Mouse (Mus musculus): Measurements from ENCODE around the gene Gss. TPM values are rescaled to one million over a fixed set of nuclear protein-coding genes. Genes with fewer than 3 reads are reported as not detected.
"Not testable (repeated sequence)": the region's sequence is repeated elsewhere in the genome, so short reads cannot be mapped to it uniquely, and the experiment has no call there.

Gss gene
- polyA plus RNA-seq, 1 experiment from 2014 or later = 73.4 TPM

DNA sequence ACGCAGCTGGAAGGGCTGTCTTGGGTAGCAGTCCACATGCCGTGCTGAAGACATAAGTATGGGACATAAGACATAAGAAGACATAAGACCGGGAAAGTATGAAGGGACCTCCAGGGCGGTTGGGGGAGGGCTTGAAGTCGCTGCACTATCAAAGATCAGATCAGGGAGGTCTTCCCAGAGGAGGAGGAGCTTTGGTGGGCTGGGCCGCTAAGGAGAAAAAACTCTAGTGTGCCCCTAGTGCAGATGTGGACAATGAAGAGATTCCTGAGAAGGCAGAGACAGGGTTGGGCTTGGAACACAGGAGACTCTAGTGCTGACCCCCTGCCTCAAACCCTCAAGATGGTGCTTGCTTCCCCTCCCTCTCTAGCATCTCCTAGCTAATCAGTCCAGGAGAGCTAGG, 24.4 kb upstream of the Gss start:
- H3K36me3 ChIP-seq (replicated peaks) = no peaks in the 10 kb centered on the region; the same call in 1 of the 2 replicates
- no peaks in the 10 kb centered on the region for H3K9me3 ChIP-seq (replicated peaks)
- 0 out of 2 replicates have a peak overlapping the region, but pooled peaks have one; percentile 11 for H3K9ac ChIP-seq
- peak overlapping the region; percentile 60 for H3K27ac ChIP-seq (replicated peaks)
- H3K27me3 ChIP-seq = peaks cover 13% of the 10 kb centered on the region; the same call in 1 of the 2 replicates
- 18% methylated on average over 6 of the region's 6 CpGs for WGBS (ENCODE audit: insufficient replicate concordance)
- no peak overlapping the region for H3K4me3 ChIP-seq (replicated peaks)
- peaks cover 87% of the 10 kb centered on the region for H3K4me1 ChIP-seq (replicated peaks)
- no peak for ATAC-seq (ENCODE audit: insufficient read depth)
- H3K4me2 ChIP-seq = peak overlapping the region; percentile 39

DNA sequence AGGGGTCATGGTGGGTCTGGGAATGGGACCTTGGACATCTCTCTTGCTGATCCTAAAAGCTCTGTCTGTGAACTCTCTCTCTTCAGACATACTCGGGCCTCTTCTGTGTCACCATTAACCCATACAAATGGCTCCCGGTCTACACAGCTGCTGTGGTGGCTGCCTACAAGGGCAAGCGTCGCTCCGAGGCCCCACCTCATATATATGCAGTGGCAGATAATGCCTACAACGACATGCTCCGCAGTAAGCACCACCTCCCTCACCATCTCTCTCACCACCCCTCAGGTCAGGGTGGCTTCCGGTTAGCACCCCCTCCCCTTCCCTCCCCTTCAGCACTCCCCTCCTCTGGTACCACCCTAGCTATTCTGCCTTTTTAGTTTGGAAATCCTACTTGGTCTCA, 21.3 kb upstream of the Gss start:
- 25% methylated on average over 8 of the region's 8 CpGs for WGBS (ENCODE audit: insufficient replicate concordance)
- no peaks in the 10 kb centered on the region for H3K9me3 ChIP-seq (replicated peaks)
- peaks cover 83% of the 10 kb centered on the region for H3K4me1 ChIP-seq (replicated peaks)
- no peaks in the 10 kb centered on the region; the same call in 1 of the 2 replicates for H3K36me3 ChIP-seq (replicated peaks)
- peak overlapping the region; percentile 90 for H3K27ac ChIP-seq (replicated peaks)
- ATAC-seq (ENCODE audit: insufficient read depth) = peak; percentile 81
- H3K4me3 ChIP-seq (replicated peaks) = peak overlapping the region; percentile 63
- H3K9ac ChIP-seq = peak overlapping the region; percentile 61
- H3K4me2 ChIP-seq = peak overlapping the region; percentile 84
- H3K27me3 ChIP-seq = 0 out of 2 replicates have a peak, but pooled peaks cover 4% of the 10 kb centered on the region

DNA sequence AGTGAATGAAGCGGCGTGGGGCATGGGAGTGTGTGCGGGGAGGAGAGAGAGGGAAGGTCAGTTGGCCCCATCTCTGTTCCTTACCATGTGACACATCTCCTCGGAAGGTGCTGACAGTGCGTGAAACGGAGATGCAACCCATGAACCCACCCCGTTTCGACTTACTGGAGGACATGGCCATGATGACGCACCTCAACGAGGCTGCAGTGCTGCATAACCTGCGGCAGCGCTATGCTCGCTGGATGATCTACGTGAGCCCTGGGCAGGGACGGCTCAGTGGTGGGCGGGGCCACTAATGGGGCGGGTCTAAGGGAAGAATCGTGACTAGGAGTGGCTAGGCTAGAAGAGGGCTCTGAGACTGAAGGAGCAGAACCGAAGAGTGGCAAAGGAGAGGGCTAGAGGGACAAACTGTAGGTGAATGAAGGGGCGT, 20.7 kb upstream of the Gss start:
- Histone ChIP-seq H3K4me2 (peak overlapping the region; percentile 84), H3K9me3 (replicated peaks) (no peaks in the 10 kb centered on the region), H3K27ac (replicated peaks) (peak overlapping the region; percentile 90), H3K27me3 (0 out of 2 replicates have a peak, but pooled peaks cover 4% of the 10 kb centered on the region), H3K9ac (peak overlapping the region; percentile 73), H3K4me3 (replicated peaks) (peak overlapping the region; percentile 63), H3K36me3 (replicated peaks) (no peaks in the 10 kb centered on the region; the same call in 1 of the 2 replicates), H3K4me1 (replicated peaks) (peaks cover 78% of the 10 kb centered on the region)
- 2% methylated on average over 20 of the region's 20 CpGs for WGBS (ENCODE audit: insufficient replicate concordance)
- peak; percentile 99 for ATAC-seq (ENCODE audit: insufficient read depth)

DNA sequence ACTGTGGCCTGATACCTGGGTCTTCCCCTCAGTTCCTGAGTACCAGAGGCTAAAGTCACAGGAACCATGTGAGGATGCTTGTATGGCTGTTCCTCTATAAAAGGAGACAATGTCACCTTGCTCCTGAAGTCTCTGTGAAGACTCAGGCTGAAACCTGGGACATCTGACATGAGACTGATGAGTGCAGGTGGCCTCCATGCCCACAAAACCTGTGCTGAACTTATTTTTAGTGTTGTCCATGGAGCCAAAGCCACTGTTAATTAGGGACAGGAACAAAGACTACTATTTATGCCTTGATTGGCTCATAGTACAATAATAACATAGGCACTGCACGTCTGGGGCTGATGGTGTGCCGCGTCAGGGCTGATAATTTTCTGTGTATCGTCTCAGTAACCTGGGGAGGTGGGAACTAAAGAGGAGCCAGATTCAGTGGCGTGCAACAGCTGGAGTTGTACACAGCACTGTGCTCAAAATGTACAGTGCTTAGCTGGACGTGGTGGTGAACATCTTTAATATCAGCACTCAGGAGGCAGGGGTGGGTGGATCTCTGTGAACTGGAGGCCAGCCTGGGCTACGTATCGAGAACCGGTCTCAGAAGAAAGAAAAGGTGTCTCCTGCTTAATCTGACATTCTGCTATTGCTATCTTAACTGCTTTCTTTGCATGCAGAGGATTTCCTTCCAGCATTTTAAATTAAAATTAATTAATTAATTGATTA, 19.4 kb upstream of the Gss start:
- H3K27me3 ChIP-seq = no peaks in the 10 kb centered on the region
- H3K9me3 ChIP-seq (replicated peaks) = no peaks in the 10 kb centered on the region
- H3K9ac ChIP-seq = peak overlapping the region; percentile 73
- H3K4me3 ChIP-seq (replicated peaks) = no peak overlapping the region
- H3K36me3 ChIP-seq (replicated peaks) = no peaks in the 10 kb centered on the region
- H3K4me2 ChIP-seq = peak overlapping the region; percentile 84
- H3K27ac ChIP-seq (replicated peaks) = peak overlapping the region; percentile 90
- peaks cover 79% of the 10 kb centered on the region for H3K4me1 ChIP-seq (replicated peaks)
- WGBS (ENCODE audit: insufficient replicate concordance) = 69% methylated on average over 9 of the region's 9 CpGs
- ATAC-seq (ENCODE audit: insufficient read depth) = no peak

DNA sequence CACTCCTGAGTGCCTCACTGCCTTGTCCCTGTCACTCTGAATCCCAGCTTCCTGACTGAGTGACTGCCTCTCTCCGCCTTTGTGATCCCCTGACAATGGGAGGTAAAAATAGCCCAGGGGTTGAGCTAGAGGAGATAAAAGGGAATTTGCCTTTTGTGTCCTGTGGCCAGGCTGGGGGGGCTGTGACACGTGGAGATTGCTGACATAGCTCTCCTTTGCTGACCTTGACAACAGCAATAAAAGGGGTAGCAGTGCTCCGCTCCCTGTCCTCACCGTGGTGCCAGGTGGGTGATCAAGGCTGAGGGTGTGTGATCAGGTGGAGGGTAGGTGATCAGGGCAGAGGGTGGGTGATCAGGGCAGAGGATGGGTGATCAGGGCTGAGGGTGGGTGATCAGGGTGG, 18.4 kb upstream of the Gss start, which contains the start of gene Myh7b:
TSS of gene Myh7b (plus strand) at position 235 of the 400 bp plus-strand sequence.
- Histone ChIP-seq H3K9me3 (replicated peaks) (no peaks in the 10 kb centered on the region), H3K9ac (no peak within 1 kb of the TSS), H3K27me3 (no peaks in the 10 kb centered on the region), H3K36me3 (replicated peaks) (no peaks in the 10 kb centered on the region), H3K4me2 (peak within 1 kb of the TSS; percentile 84), H3K27ac (replicated peaks) (peak within 1 kb of the TSS; percentile 90), H3K4me3 (replicated peaks) (no peak within 1 kb of the TSS), H3K4me1 (replicated peaks) (peaks cover 80% of the 10 kb centered on the region)
- no peak for ATAC-seq (ENCODE audit: insufficient read depth)
- 49% methylated on average over 4 of the region's 4 CpGs for WGBS (ENCODE audit: insufficient replicate concordance)

DNA sequence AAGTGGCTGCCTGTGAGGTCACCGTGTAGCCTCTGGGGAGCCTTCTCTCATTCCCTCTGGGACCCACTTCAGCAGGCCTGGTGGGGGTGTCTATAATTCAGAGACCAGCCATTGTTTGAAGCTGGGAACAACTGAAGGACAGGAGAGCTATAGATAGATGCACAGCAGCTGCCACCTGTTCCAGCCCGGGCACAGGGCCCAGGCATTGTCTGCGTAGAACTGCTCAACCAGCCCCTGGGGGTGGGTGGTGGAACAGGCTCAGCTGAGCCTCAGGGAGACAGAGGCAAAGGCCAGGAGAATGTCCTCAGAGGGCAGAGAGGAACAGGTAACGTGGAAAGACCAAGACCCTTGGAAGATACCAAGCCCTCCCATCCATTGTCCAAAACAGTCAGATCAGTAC, 13.8 kb upstream of the Gss start:
- Histone ChIP-seq H3K9me3 (replicated peaks) (no peaks in the 10 kb centered on the region), H3K9ac (peak overlapping the region; percentile 32), H3K4me1 (replicated peaks) (peaks cover 73% of the 10 kb centered on the region), H3K27me3 (no peaks in the 10 kb centered on the region), H3K36me3 (replicated peaks) (no peaks in the 10 kb centered on the region), H3K4me3 (replicated peaks) (no peak overlapping the region), H3K27ac (replicated peaks) (peak overlapping the region; percentile 99), H3K4me2 (no peak overlapping the region)
- ATAC-seq (ENCODE audit: insufficient read depth) = no peak
- 75% methylated on average over 4 of the region's 4 CpGs for WGBS (ENCODE audit: insufficient replicate concordance)

DNA sequence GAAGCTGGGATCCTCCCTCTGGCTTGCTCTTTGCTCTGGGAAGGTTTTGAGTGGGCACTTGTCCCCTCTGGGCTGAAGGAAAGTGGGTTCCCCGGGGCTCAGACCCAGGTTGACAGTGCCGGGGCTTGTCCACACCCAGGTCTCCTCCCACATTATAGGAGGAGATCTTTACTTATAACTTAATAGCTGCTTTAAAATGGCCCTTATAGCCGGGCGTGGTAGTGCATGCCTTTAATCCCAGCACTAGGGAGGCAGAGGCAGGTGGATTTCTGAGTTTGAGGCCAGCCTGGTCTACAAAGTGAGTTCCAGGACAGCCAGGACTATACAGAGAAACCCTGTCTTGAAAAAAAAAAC, 12.6 kb upstream of the Gss start:
- Histone ChIP-seq H3K4me1 (replicated peaks) (peaks cover 64% of the 10 kb centered on the region), H3K27ac (replicated peaks) (peak overlapping the region; percentile 99), H3K4me3 (replicated peaks) (peak overlapping the region; percentile 48), H3K9ac (peak overlapping the region; percentile 62), H3K4me2 (peak overlapping the region; percentile 88)
- H3K36me3 ChIP-seq (replicated peaks); H3K27me3 ChIP-seq; H3K9me3 ChIP-seq (replicated peaks): not testable (repeated sequence)
- 21% methylated on average over 4 of the region's 4 CpGs for WGBS (ENCODE audit: insufficient replicate concordance)
- ATAC-seq (ENCODE audit: insufficient read depth) = peak; percentile 84

DNA sequence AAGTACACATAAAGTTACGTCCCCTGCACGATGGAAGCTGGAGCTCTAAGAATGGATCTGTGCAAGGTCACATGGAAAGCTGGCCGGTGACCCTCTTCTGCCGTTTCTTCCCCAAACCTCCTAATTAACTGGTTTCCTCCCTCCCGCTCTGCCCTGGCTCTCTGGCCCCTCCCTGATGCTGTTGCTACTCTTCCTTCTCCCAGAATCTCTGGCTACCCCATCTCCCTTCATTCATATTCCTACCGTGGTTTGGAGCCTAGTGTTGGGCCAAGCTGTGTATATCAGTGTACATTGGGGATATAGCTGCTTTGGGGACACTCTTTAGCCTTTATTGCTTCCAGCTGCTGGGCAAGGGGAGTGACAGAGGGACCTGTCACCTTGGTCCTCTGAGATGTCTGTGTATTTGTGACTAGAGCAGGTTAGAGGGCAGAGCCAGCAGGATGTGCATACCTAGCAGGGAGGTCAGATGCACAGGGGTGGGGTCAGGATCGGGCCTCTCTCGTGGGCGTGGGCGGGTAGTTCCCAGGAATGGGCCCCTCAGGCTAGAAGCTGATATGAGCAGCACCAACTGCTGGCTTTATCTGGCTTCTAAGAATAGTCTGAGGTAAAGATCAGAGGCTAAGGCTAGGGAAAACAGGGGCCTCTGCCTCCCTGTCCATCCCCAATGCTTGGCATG, 12.1 kb upstream of the Gss start:
- ATAC-seq (ENCODE audit: insufficient read depth) = peak; percentile 98
- peak overlapping the region; percentile 99 for H3K27ac ChIP-seq (replicated peaks)
- peak overlapping the region; percentile 88 for H3K4me2 ChIP-seq
- WGBS (ENCODE audit: insufficient replicate concordance) = 22% methylated on average over 10 of the region's 10 CpGs
- peaks cover 64% of the 10 kb centered on the region for H3K4me1 ChIP-seq (replicated peaks)
- H3K36me3 ChIP-seq (replicated peaks) = no peaks in the 10 kb centered on the region
- H3K9me3 ChIP-seq (replicated peaks) = no peaks in the 10 kb centered on the region
- peak overlapping the region; percentile 48 for H3K4me3 ChIP-seq (replicated peaks)
- no peaks in the 10 kb centered on the region for H3K27me3 ChIP-seq
- H3K9ac ChIP-seq = peak overlapping the region; percentile 62

DNA sequence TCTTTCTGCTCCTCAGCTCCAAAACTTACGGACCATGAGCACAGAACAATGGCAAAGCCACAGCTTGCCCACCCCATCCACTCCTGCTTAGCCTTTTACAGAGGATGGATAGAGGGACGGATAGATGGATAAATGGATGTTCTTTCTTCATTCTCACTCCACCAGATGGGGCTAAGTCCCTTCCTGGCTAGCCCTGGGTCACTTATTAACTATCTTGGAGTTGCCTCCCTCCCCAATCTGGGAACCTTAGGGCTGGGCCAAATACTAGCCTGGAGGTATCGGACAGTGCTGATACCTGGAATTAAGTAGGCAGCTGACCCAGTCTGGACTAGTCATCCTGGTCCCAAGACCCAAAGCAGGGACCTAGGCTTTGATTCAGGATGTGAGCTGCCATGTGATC, 11.1 kb upstream of the Gss start:
- peaks cover 64% of the 10 kb centered on the region for H3K4me1 ChIP-seq (replicated peaks)
- no peak overlapping the region for H3K4me3 ChIP-seq (replicated peaks)
- ATAC-seq (ENCODE audit: insufficient read depth) = no peak
- H3K36me3 ChIP-seq (replicated peaks) = no peaks in the 10 kb centered on the region
- peak overlapping the region; percentile 62; the same call in 1 of the 2 replicates for H3K9ac ChIP-seq
- peak overlapping the region; percentile 99 for H3K27ac ChIP-seq (replicated peaks)
- H3K4me2 ChIP-seq = peak overlapping the region; percentile 88
- no peaks in the 10 kb centered on the region for H3K9me3 ChIP-seq (replicated peaks)
- H3K27me3 ChIP-seq = no peaks in the 10 kb centered on the region
- WGBS (ENCODE audit: insufficient replicate concordance) = 70% methylated on average over 3 of the region's 3 CpGs

DNA sequence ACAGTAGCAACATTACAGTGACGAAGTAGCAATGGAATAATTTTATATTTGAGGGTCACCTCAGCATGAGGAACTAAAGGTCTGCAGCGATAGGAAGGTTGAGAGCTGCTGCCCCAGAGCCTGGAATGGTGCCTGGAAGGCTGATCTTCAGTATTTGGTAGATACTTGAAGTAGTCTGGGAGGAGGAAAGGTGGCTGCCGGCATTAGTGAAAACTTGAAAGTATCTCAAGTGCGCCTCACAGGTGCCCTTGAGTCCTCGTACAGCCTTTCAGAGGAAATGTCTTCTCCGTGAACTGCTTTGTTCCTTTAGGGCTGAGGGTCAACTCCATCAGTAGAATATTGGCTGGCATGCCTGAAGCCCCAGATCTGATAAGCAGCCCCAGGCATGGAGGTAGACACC, 2.9 kb upstream of the Gss start:
- no peak for ATAC-seq (ENCODE audit: insufficient read depth)
- no peak overlapping the region for H3K9ac ChIP-seq
- no peak overlapping the region for H3K4me2 ChIP-seq
- no peak overlapping the region for H3K4me3 ChIP-seq (replicated peaks)
- H3K27ac ChIP-seq (replicated peaks) = peak overlapping the region; percentile 69; the same call in 1 of the 2 replicates
- WGBS (ENCODE audit: insufficient replicate concordance) = 76% methylated on average over 6 of the region's 6 CpGs
- peaks cover 59% of the 10 kb centered on the region for H3K4me1 ChIP-seq (replicated peaks)
- H3K36me3 ChIP-seq (replicated peaks) = no peaks in the 10 kb centered on the region
- H3K27me3 ChIP-seq = no peaks in the 10 kb centered on the region
- H3K9me3 ChIP-seq (replicated peaks) = no peaks in the 10 kb centered on the region

DNA sequence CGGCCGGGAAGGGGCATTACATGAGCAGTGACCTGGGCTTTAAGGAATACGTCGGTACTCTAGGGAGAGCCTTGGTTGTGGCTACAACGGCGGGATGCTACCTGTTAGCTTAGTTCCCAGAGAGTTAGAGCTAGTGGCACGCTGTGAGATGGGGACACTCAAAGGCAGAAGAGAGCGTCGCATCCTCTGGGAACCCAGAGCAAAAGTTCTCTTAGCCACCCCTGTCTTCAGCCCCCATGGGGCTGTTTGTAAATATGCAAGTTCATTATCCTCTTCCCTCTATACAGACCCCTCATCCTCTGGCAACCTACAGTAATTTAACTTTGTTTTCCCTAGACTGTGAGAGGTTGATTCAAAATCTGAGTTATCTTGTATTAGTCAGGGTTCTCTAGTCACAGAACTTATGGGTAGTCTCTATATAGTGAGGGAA, 259 bp upstream of the Gss start:
- 1% methylated on average over 9 of the region's 9 CpGs for WGBS (ENCODE audit: insufficient replicate concordance)
- Histone ChIP-seq H3K27ac (replicated peaks) (peak overlapping the region; percentile 88), H3K9me3 (replicated peaks) (no peaks in the 10 kb centered on the region), H3K4me3 (replicated peaks) (peak overlapping the region; percentile 72), H3K4me1 (replicated peaks) (peaks cover 80% of the 10 kb centered on the region), H3K9ac (peak overlapping the region; percentile 77), H3K4me2 (peak overlapping the region; percentile 84), H3K36me3 (replicated peaks) (no peaks in the 10 kb centered on the region), H3K27me3 (no peaks in the 10 kb centered on the region)
- peak; percentile 7; the same call in 1 of the 2 replicates for ATAC-seq (ENCODE audit: insufficient read depth)
